Mouse (Mus musculus): Measurements from ENCODE around the gene Sumo3.
A peak's percentile ranks its signal among the peaks of the same experiment; 100 is the strongest.

Gene Sumo3

DNA sequence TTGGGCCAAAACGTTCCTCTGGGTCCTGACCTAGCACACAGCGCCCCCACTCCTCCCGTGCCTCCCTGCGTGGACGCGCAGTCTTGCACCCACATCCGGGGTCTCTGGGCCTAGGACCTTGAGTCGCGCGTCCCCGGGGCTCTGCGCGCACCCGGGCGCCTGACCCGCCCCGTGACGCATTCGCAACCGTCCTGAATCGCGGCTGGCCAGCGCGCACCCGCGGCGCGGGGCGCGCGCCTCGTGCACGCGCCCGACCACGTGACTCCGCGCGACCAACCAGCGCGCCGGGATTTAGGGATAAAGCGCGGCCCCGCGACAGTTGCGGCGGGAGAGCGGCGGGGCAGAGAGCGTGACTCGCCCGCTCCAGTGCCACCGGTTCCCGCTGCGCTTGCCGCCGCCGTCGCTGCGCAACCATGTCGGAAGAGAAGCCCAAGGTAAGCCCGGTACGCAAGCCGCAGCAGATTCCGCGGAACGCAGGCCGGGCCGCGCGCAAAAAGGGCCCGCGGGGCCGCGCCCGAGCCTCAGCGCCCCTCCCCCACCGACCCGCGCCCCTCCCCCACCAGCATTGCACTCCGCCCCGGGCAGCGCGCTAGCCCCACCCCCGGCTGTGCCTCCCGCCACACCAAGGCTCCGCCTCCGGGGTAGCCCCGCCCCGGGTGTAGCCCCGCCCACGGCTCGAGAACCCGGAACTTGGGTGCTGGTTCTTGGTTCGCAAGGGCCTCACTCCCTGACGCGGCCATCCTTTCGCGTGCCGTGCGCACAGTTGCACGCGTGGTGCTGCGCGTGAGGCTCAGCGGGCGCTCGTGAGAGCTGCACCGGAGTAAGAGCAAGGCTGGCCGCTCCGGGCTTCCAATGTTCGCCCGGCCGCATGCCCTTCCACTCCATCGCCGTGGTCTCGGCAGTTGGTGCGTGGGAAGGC lies at the start of gene Sumo3, which contains the start of gene Gm49325:
Gene Sumo3 (plus strand): TSS at position 190 of the 919 bp plus-strand sequence.
Gene Gm49325 (plus strand): TSS at position 290 of the 919 bp plus-strand sequence.
- peak; percentile 93 to 97 for DNase-seq (ENCODE audit: low spot score in 2 of 2)

DNA sequence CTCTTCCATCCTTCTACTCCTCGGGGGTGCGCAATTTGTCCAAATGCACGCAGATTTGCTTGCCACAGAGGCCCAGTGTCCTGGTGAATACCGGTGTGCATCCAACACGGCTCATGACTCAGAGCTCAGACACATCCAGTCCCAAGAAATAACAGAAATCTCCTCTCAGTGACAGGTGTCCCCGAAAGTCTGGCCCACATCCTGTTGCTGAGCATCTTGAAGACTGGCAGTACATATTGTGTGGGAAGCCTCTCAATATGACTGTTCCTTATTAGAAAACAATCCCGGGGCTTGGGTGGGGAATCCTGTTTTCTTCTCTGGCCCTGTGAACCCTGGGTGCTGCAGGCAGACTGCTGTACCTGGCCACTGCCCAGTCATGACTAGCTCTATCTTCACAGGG lies 49.3 kb upstream of the Sumo3 start:
- no peak for DNase-seq (ENCODE audit: low spot score in 2 of 2)

DNA sequence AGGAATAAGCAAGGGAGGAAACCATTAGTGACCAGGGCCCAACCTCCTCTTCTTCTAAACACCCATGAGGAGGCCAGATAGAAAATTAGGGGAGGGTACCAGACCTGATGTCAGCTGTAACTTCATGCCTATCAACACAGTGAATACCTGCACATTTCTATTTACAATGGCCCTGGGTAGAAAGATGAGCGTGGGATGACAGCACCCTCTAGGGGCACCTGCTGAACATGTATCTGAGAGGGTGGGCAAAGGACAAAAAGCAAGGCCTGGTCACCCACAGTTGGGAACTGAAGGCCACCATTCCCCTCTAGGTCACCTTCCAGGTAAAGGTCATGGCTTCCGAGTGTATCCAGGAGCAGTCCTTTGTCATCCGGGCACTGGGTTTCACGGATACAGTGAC lies 48.3 kb upstream of the Sumo3 start:
- no peak for DNase-seq (ENCODE audit: low spot score in 2 of 2)

DNA sequence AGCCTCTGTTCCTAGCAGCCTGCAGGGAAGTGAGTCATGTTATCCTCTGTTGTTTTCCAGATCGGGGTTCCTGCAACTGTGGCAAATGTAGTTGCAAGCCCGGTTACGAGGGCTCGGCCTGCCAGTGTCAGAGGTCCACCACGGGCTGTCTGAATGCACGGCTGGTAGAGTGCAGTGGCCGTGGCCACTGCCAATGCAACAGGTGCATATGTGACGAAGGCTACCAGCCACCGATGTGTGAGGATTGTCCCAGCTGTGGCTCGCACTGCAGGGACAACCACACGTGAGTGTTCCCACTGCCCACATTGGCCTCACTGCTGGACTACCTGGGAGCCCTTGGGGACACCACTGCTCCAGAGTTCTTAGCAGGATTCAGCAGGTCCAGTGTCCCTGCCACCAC lies 45.8 kb upstream of the Sumo3 start:
- no peak for DNase-seq (ENCODE audit: low spot score in 2 of 2)

DNA sequence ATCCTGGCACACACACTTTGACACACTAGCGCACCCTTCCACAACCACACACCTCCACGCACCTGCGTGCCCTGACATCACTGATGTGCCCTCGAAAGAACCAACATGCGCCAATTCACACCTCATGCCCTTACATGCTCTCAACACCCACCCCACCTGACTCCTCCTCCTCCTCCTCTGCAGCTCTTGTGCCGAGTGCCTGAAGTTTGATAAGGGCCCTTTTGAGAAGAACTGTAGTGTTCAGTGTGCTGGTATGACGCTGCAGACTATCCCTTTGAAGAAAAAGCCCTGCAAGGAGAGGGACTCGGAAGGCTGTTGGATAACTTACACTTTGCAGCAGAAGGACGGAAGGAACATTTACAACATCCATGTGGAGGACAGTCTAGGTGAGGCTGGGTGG lies 45.1 kb upstream of the Sumo3 start:
- no peak for DNase-seq (ENCODE audit: low spot score in 2 of 2)

DNA sequence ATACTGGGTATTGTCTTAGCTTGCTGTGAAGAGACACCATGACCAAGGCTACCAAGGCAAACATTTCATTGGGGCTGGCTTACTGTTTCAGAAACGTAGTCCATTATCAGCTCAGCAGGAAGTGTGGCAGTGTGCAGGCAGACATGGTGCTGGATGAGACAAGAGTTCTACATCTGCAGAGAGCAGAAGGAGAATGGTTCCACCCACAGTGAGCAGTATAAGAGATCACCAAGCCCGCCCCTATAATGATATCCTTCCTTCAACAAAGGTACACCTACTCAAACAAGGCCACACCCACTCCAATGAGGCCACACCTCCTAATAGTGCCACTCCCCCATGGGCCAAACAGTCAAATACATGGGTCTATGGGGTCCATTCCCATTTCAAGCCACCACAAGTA lies 44.4 kb upstream of the Sumo3 start:
- no peak for DNase-seq (ENCODE audit: low spot score in 2 of 2)

DNA sequence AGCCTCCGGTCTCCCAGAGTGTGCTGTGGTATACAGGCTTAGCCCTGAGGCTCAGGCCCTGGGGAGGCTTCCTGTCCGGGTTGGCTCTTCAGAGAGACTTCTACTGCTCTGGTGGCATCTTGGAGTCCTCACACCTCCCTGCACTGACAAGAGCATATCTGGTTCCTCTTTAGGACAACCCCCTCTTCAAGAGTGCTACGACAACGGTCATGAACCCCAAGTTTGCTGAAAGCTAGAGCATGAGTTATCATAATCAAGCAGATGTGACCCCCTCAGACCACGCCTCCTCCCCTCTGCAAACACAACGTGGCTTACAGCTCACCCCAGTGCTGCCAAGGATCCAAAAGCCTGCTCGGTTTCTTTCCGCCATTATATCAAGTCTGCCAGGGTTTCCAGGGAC lies 40.9 kb upstream of the Sumo3 start:
- DNase-seq (ENCODE audit: low spot score in 2 of 2) = no peak

DNA sequence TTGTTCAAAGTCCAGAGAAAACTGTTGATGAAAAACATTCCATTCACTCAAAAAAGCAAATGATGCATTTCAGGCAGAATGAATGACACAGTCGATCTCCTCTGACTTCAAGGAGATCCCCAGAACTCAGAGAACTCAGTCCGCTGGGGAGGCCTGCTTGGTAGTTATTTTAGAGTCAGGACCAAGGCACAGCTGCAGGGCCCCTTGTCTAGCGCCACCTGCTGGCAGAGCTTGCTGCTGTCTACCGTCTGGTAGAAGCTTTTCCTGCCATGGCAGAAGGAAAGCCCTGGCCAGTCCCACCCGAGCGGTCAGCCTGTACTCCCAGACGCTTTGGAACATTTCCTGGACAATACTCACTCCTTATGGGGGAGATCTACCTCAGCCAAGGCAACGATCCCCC lies 39.2 kb upstream of the Sumo3 start:
- DNase-seq (ENCODE audit: low spot score in 2 of 2) = peak; percentile 71 to 78

DNA sequence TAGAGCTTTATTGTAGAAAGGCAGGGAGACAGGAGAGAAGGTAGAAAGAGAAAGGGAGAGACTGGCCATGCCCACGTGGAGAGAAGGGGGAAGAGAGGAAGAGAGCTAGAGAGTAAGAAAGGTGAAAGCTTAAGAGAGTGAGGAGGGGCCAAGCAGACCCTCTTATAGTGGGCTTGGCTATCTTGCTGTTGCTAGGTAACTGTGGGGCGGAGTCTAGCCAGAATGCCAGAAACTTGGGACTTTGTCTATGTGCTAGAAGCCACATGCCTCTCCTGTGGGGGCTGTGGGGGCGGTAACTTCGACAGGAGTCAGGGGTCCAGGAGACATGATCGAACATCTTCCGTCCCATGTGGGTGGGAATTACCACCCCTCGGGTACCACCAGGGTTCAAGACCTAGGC lies 36.4 kb upstream of the Sumo3 start:
- DNase-seq (ENCODE audit: low spot score in 2 of 2) = no peak

DNA sequence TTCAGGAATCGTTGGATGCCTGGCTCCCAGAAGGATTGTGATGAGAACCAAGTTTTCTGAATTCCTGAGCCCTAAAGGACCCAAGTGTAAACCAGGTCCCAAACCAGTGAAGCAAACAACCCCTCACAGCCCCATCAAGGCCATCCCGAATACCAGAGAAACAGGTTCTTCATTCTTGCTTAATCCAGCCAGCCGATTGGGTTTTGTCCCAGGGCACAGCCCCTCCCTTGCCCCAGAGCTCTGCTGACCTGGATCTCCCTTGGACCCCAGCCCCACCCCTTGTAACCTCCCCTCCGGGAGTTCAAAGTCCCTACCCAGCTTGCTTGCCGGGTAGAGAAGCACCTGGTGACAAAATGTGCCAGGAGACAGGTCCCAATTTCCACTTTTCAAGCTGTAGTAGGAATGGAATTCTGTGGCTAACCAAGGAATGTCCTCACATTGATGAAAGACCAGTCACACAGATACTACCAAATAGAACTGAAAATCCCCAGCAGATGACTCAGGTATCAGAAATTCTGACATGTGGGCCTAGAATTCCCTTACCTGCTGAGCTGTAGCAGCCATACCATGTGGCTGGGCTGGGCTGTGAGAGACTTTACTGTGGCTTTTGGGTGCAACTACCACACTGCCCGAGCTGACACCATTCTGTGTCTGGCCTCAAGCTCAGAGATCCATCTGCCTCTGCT lies 35.8 kb upstream of the Sumo3 start:
- no peak for DNase-seq (ENCODE audit: low spot score in 2 of 2)

DNA sequence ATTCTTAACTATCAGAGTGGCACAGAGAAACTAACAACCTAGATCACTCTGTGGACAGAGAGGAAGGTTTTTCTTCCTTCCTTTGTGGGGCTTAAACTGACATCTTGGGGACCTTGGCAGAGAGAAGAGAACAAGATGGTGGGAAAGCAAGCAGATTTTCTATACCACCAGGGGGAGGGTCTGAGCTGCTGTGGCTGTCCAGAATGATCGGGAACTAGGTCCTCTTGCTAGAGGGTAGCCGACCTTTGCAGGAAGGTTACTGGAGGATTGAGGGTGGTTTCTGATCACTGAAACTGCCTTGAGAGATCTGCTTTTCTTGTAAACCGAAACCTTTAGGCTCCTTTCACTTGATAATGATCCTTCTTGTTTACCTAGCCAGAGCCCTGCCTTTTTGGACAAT lies 33.7 kb upstream of the Sumo3 start:
- DNase-seq (ENCODE audit: low spot score in 2 of 2) = no peak

DNA sequence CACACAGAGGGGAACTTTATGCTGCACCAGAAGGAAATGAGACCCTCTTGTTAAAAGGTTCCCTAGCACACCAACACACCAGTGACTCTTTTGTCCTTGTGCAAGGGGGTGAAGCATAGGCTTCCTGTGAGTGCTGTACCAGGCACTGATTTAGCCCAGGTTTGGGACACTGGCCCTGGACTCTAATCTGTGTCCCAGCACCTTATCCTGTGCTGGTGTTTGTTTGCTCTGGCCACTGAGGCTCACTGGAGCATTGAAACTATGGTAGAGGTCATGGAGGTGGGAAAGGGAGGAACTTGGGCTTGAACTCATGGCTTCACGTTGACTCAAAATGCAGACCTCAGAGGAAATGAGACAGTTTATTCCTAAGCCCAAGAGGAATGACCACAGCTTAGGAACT lies 32.7 kb upstream of the Sumo3 start:
- no peak for DNase-seq (ENCODE audit: low spot score in 2 of 2)

DNA sequence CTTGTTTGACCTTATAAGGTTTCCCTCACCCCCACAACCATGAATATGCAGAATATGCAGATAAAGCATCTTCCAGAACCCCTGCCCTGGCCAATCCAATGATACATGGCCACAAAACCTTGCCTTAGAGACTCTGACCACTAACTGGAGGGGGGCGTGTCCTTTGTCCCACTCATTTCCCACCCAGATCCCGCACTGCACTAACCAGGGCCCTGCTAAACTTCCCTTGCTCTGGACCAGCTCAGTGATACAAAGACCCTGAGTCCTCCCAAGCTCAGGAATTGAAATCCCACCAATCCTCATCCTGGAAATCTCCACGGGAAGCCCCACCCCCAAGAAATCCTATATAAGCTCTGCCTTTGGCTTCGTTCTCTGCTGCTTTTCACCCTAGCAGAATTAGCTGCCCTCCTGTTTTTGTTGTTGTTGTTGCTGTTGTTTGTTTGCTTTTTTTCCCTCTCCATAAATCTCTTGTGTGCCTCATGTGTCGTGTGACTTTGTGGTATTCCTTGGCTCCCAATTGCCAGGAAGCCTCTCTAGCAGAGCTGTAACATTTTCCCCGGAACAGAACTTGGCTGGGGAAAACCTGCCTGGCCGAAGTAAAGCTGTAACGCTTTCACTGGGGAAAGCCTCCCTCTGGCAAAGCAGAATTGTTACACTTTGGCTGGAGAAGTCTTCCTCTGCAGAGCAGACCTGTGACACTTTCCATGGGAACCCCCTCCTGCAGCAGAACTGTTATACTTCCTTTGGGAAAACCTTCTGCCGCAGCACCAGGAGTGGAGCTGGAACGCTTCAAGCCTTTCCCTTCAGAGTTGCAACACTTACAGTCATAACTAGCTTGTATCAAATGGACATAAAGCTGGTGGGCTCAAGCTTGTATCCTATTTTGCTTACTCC lies 25.6 kb upstream of the Sumo3 start:
- DNase-seq (ENCODE audit: low spot score in 2 of 2) = no peak

DNA sequence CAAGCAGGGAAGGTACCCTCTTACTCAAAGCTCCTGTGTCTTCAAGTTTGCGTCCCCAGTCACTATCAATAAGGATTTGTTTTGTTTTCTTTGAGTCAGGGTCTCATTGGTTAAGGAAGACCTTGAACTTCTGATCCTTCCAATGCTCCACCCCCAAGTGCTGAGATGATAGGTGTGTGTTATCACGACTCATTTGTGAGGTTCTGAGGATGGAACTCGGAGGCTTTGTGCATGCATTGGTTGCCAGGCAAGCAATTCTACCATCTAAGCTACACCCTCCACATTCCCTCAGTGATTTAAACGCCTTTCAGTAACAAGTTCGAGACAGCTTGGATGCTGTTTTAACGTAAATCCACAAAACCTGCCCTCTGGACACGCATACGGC lies 24.9 kb upstream of the Sumo3 start:
- no peak for DNase-seq (ENCODE audit: low spot score in 2 of 2)

DNA sequence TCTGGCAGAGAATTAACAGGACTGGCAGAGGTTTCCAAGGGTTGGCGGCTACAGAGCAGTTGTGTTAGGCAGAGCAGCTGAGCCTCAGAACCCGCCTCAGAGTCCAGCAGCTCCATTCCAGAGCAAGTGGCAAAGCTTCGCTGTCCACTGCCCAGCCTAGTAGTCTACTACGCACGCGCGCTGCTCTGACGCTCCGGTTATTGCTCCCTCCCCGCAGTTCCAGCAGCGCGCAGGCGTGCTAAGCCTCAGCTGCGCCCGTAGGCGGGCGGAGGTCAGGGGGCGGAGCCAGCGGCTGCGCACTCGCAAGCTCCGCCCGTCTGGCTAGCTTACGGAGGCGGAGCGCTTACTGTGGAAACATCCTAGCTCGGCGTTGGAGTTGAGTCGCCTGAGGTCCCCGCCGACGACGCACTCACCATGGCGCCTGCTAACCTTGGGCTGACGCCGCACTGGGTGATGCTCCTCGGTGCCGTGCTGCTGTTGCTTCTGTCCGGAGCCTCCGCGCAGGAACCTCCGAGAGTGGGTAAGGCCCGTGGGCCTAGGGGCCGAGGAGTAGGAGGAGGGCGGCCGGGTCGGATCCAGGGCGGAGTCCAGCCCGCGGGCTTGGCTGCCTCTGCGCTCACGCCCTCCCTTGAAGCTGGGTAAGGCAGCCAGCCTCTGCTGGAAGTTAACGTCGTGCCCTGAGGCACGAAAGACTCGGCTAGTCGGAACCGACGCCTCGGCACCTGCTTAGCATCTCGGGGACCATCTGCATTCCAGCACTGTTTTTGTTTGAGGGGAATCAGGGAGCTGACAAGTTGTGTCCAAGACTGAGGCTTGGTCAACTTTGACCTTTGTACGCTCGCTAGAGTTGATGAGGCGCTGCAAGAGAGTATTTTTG lies 24.3 kb upstream of the Sumo3 start, which contains the start of gene Pttg1ip:
Gene Pttg1ip (plus strand): TSS at position 313 of the 877 bp plus-strand sequence.
- peak; percentile 84 to 93 for DNase-seq (ENCODE audit: low spot score in 2 of 2)

DNA sequence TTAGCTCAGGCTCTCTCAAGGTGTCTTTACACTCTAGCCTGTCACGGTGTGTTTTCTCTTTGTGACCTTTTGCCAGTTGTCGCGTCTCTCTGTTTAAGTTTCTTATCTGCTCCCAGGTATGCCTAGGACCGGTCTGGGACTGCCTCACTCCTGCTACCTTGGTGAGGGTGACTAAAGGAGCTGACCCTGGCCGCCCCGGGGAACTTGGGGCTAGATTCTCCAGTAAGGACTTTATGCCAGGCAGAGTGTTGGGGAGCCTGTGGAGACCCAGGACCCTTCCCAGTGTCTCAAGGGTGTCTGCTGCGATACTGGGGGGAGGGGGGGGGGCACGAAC lies 23.6 kb upstream of the Sumo3 start:
- no peak for DNase-seq (ENCODE audit: low spot score in 2 of 2)

DNA sequence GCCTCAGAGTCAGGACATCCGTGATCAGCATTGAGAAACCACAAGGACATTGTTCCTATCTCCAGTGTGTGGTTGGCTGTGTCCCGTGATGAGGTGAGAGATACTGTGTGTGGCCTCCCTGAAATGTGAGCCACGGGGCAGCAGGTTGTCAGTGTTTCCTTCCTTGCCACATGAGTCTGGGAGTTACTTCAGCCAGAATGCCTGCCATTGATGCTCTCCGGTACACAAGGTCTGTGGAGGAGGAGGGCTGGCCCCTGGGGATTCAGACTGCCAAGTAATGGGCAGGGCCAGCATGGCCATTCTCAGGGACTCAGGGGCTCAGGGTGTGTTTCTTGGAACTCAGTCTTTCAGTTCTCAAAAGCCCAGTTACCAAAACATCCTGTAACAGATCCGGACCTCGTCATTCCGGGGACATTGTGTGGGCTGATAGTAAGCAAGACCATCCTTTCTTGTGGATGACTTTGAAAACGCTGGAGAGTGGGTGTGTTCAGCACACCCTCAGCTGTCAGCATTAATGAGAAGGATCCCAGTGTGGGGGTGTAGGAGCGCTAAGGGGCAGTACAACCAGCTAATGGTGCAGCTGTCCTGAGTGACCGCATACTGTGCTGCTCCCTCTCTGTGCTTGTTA lies 22.0 kb upstream of the Sumo3 start:
- DNase-seq (ENCODE audit: low spot score in 2 of 2) = no peak

DNA sequence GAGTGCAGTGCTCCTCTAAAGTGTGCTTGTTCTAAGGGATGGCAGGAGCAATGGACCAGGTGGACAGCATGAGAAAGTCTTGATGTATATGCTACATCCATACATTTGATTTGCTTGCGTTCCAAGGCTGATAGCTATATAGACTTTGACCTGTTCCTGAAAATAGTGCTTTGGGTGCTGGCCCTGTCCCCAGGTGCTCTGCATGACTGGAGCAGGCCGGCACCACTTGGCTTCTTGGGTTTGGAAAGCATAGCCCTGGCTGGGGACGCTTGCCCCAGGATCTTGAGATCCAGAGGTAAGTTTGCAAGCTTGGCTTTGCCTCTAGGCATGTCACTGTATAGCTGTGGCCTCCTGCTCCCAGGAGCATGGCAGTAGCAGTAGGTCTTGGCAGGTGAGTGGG lies 19.3 kb upstream of the Sumo3 start:
- no peak for DNase-seq (ENCODE audit: low spot score in 2 of 2)

DNA sequence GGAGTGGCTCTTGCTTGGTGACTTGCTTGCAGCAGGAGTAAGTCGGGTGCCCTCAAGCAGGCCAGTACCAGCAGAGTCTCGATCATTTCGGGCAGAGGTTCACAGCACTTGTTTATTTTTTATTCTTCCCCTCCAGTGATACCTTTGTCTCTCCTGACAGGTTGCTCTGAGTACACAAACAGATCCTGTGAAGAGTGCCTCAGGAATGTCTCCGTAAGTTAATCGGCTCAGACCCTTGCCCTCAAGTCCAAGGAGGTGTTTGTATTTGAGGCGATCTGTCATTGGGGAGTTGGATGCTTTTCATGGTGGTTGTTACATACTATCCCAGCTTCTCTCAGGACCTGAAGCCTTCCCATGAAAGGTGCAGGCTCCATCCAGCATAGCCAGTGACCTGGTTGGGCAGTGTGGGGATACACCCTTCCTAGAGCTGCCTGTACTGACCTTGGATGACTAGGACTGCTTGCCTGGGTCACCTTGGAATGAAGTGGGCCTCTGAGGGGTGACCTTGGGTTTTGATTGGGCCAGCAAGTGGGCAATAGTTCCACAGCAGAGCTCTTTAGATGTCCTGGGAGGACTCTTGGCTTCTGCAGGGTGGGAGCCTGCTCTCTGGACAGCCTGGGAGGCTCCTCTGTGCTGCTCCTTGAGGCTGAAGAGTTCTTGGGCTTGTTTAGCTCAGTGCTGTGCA lies 18.7 kb upstream of the Sumo3 start:
- DNase-seq (ENCODE audit: low spot score in 2 of 2) = no peak

DNA sequence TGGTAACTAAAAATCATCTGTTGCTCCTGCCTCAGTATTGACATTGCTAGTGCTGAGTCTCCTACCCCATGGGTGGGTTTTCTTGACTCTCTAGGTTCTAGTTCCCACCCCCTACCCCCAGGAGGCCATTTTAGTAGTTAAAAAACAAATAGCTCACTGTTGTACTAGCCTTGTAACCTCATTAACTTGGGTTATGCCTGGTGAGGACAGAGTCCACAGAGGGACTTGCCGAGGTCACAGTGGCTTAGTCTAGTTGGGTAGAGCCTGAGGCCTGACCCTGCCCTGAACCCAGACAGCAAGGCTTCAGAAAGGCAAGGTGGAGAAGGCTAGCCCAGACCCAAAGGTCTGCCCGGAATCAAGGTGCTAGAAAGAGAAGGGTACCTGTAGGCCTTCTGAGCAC lies 17.9 kb upstream of the Sumo3 start:
- no peak for DNase-seq (ENCODE audit: low spot score in 2 of 2)
